Mouse (Mus musculus): ENCODE data around the gene Ctdsp2. TPM values are rescaled to one million over a fixed set of nuclear protein-coding genes. Genes with fewer than 3 reads are reported as not detected.

Gene Ctdsp2
- 10 to 100 TPM; 35.7 to 38.3 TPM for polyA plus RNA-seq (2017; shearing (Covaris generic))

GRCm38 (mm10) chr10:126978277-126978994 lies at the start of gene Ctdsp2:
Ctdsp2 (plus strand) TSS chr10:126978717.

GRCm38 (mm10) chr10:127000529-127000928 lies 22.0 kb downstream of the Ctdsp2 start, which contains the start of gene Avil:
Avil (plus strand) TSS chr10:127000709.

GRCm38 (mm10) chr10:127030336-127031296 lies 52.1 kb downstream of the Ctdsp2 start, which contains the start of gene Tsfm:
Tsfm (minus strand) TSS chr10:127030840.

GRCm38 (mm10) chr10:127041274-127041766 lies 62.8 kb downstream of the Ctdsp2 start, which contains the start of the genes Mettl1 and Eef1akmt3:
Mettl1 (plus strand) TSS chr10:127041414.
Eef1akmt3 (minus strand) TSS chr10:127041513.

GRCm38 (mm10) chr10:127047954-127048353 lies 69.4 kb downstream of the Ctdsp2 start, which contains the start of gene Cyp27b1:
Cyp27b1 (plus strand) TSS chr10:127048250.

Other genes starting within 250 kb of the Ctdsp2 start
- gene Atp23, start 77.4 kb upstream of the Ctdsp2 start, polyA plus RNA-seq (2017; shearing (Covaris generic)) = 10 to 100 TPM; 18.6 to 22.9 TPM
- gene Avil, start 22.0 kb downstream of the Ctdsp2 start, polyA plus RNA-seq (2017; shearing (Covaris generic)) = 1 to 10 TPM in 1 of 2 experiments, under 1 TPM in 1; 0.22 to 1.5 TPM
- gene Tsfm, start 52.1 kb downstream of the Ctdsp2 start, polyA plus RNA-seq (2017; shearing (Covaris generic)) = 10 to 100 TPM; 44.1 to 51.1 TPM
- 10 to 100 TPM; 21.4 to 21.8 TPM for gene Mettl1, start 62.7 kb downstream of the Ctdsp2 start, polyA plus RNA-seq (2017; shearing (Covaris generic))
- gene Eef1akmt3, start 62.8 kb downstream of the Ctdsp2 start, polyA plus RNA-seq (2017; shearing (Covaris generic)) = 1 to 10 TPM in 1 of 2 experiments, under 1 TPM in 1; 0.41 to 1.0 TPM
- gene Cyp27b1, start 69.5 kb downstream of the Ctdsp2 start, polyA plus RNA-seq (2017; shearing (Covaris generic)) = 1 to 10 TPM in 1 of 2 experiments, under 1 TPM in 1; 0.28 to 1.5 TPM
- gene March9, start 81.5 kb downstream of the Ctdsp2 start, polyA plus RNA-seq (2017; shearing (Covaris generic)) = 1 to 10 TPM; 1.5 to 2.8 TPM
- 100 to 1,000 TPM; 253 to 259 TPM for gene Cdk4, start 84.8 kb downstream of the Ctdsp2 start, polyA plus RNA-seq (2017; shearing (Covaris generic))
- 10 to 100 TPM; 86.6 to 89.1 TPM for gene Tspan31, start 91.5 kb downstream of the Ctdsp2 start, polyA plus RNA-seq (2017; shearing (Covaris generic))
- gene Agap2, start 96.6 kb downstream of the Ctdsp2 start, polyA plus RNA-seq (2017; shearing (Covaris generic)) = 10 to 100 TPM; 24.5 to 27.9 TPM
- 100 to 1,000 TPM; 153 to 204 TPM for gene Os9, start 142.4 kb downstream of the Ctdsp2 start, polyA plus RNA-seq (2017; shearing (Covaris generic))
- 100 to 1,000 TPM; 549 to 751 TPM for gene B4galnt1, start 186.5 kb downstream of the Ctdsp2 start, polyA plus RNA-seq (2017; shearing (Covaris generic))
- gene Slc26a10, start 201.9 kb downstream of the Ctdsp2 start, polyA plus RNA-seq (2017; shearing (Covaris generic)) = 1 to 10 TPM; 5.6 to 9.2 TPM
- gene Arhgef25, start 211.4 kb downstream of the Ctdsp2 start, polyA plus RNA-seq (2017; shearing (Covaris generic)) = 1 to 10 TPM in 1 of 2 experiments, under 1 TPM in 1; 0.33 to 3.3 TPM
- gene Dtx3, start 217.0 kb downstream of the Ctdsp2 start, polyA plus RNA-seq (2017; shearing (Covaris generic)) = 100 to 1,000 TPM in 1 of 2 experiments, 10 to 100 TPM in 1; 78.0 to 135 TPM
- gene Pip4k2c, start 232.9 kb downstream of the Ctdsp2 start, polyA plus RNA-seq (2017; shearing (Covaris generic)) = 10 to 100 TPM; 31.5 to 32.3 TPM